Mouse (Mus musculus) midbrain, embryonic 10.5 days (tissue): ENCODE measurements around the gene Plekhh3. TPM values are rescaled to one million over a fixed set of nuclear protein-coding genes. Genes with fewer than 3 reads are reported as not detected.

ENCODE experiments used
- DNase-seq: peaks from one replicate; pipeline ENCODE4 v3.0.0-alpha.2; 2017; ENCODE audit warnings: low spot score
- H3K27ac ChIP-seq: fragments of 300-500 bp; sonication (generic); replicated peaks from 2 replicates; pipeline ENCODE4 v1.5.1; 2016; ENCODE audit warnings: mild to moderate bottlenecking
- H3K27me3 ChIP-seq: fragments of 300-500 bp; sonication (generic); 2 replicates; pipeline ENCODE4 v1.6.1; 2016; ENCODE audit warnings: low read depth, mild to moderate bottlenecking; ENCODE audit not compliant: poor library complexity, severe bottlenecking
- H3K36me3 ChIP-seq: fragments of 300-500 bp; sonication (generic); 2 replicates; pipeline ENCODE4 v1.6.1; 2016; ENCODE audit warnings: mild to moderate bottlenecking, moderate library complexity
- H3K4me1 ChIP-seq: fragments of 300-500 bp; sonication (generic); 2 replicates; pipeline ENCODE4 v1.6.1; 2016
- H3K4me3 ChIP-seq: fragments of 300-500 bp; sonication (generic); 2 replicates; pipeline ENCODE4 v1.5.1; 2016; ENCODE audit warnings: mild to moderate bottlenecking, moderate library complexity
- H3K9me3 ChIP-seq: fragments of 300-500 bp; sonication (generic); replicated peaks from 2 replicates; pipeline ENCODE4 v1.6.1; 2016; ENCODE audit warnings: mild to moderate bottlenecking
- WGBS: fragments of 180-500 bp; shearing (Covaris S2); methylation state at CpG from one replicate; pipeline ENCODE4 v1.1.7; 2016; 5-methylcytosine and 5-hydroxymethylcytosine counted together
- polyA plus RNA-seq: library from polyadenylated mRNA; unstranded; fragments of >200 nt; fragmentation: Nextera tagmentation; extraction: Ambion mirVana; gene quantifications from 2 replicates; pipeline ENCODE4 v1.2.1, GENCODE M21; 2016

Plekhh3 gene
- 4.5 and 5.6 TPM in 2 replicates for polyA plus RNA-seq

DNA sequence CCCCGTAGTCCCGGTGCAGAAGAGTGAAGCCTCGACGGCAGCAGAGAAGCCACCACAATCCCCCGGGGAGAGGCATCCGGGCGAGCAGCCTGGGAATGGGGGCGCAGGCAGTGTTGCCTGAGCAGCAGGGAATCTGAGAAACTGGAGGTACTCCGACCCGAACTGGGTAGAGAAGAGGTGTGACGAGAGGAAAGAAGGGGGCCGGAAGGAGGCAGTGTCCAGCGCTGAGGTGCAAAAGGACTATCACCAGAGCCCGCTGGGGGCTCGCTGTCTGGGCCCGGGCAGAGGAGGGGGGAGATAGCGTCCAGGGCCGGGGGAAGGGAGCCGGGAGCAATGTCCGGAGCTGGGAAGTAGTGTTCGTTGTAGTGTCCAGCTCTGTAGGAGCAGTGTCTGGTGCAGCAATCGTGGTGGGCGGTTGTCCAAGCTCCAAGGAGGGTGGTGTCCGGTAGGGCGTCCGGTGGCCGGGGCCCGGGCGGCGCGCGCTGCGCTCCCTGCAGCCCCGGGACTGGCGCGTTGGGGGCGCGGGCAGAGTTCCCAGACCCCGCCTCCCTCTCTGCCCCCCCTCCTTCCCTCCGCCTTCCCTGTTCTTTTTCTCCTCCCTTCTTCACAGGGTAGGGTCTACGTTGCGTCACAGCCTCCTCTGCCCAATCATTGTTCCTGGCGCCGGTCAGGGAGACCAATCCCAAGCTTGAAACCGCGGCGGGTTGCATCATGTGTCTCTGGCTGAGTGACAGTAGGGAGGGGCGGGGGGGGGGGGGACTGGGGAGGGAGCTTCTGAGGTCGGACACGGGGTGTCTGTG, at the start of gene Plekhh3:
Gene Plekhh3, minus strand, starts transcription at position 541 of the 800 bp plus-strand sequence.
- Histone ChIP-seq H3K9me3 (no peaks in the 10 kb centered on the region), H3K4me3 (peak within 1 kb of the TSS; percentile 62), H3K27me3 (peaks cover 91% of the 10 kb centered on the region), H3K36me3 (peaks cover 16% of the 10 kb centered on the region), H3K4me1 (peaks cover 68% of the 10 kb centered on the region), H3K27ac (peak within 1 kb of the TSS; percentile 79)
- DNase-seq, result peak; percentile 98
- WGBS, result under 1% methylated on average over 49 of the region's 50 CpGs

DNA sequence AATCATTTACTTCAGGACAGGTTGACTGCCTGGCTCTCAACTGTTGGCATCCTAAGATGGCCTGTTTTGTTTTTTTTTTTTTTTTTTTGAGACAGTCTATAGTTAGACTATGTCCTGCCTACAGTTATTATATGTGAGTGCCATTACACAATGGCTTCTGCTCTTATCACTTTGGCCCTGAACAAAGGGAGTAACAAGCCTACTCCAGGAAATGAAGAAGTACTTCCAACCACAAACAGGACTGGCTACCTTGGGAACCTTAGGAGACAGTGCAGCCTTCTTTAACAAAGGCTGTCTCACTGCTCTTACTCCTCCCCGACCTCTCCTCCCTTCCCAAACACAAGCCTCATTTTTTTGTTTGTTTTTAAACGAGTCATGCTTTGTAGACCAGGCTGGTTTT, 49.7 kb upstream of the Plekhh3 start:
- no peak overlapping the region for H3K27ac ChIP-seq
- no peaks in the 10 kb centered on the region for H3K36me3 ChIP-seq
- WGBS, result 71% methylated on average over 2 of the region's 2 CpGs
- no peaks in the 10 kb centered on the region for H3K9me3 ChIP-seq
- H3K27me3 ChIP-seq, result no peaks in the 10 kb centered on the region
- no peak overlapping the region for H3K4me3 ChIP-seq
- H3K4me1 ChIP-seq, result peaks cover 5% of the 10 kb centered on the region
- DNase-seq, result no peak

DNA sequence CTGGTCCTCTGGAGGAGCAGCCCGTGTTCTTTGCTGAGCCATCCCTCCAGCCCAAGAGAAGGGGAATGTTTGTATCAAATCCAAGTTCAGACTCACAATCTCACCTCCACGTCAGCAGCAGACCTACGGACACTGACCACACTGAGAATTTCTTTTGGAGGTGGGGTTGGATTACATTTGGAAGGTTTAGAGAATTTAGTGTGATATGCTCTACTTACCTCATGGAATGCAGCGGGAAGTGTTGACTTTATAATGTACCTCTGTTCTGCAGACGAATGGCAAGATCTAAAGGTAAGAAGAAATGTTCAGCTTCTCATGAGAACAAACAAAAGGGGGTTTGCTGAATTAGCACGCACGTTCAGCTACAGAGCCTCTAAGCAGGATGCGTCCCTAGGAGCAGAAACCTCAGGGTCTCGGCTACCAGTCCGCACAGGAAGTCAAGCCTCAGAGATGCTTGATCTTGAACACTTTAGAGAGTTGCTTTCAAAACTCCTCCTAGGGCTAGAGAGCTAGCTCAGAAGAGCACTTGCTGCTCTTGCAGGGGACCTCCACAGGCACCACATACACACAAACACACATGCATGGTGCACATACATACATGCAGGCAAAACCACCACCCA, 47.4 kb upstream of the Plekhh3 start:
- no peak overlapping the region for H3K27ac ChIP-seq
- H3K36me3 ChIP-seq, result peaks cover 17% of the 10 kb centered on the region
- no peak overlapping the region for H3K4me3 ChIP-seq
- no peak for DNase-seq
- H3K27me3 ChIP-seq, result no peaks in the 10 kb centered on the region
- no peaks in the 10 kb centered on the region for H3K9me3 ChIP-seq
- WGBS, result 88% methylated on average over 10 of the region's 10 CpGs
- H3K4me1 ChIP-seq, result no peaks in the 10 kb centered on the region

DNA sequence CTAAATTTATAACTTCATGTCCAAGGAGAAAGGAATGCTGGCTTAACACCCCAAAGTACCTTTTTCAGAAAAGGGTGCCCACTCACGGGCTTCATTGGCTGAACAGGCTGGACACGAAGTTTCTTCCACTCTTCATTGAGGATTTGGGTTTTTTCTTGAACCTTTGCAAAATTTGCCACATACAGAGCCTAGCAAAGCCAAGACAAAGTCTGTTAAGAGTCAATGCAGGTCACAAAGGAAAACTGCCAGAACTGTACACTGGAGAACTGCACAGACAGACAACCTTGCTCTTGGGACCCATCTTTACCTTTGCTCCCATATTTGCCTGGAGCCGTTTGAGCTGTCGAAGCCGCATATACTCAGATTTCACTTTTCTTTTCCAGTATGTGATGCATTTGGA, 45.8 kb upstream of the Plekhh3 start:
- H3K9me3 ChIP-seq, result no peaks in the 10 kb centered on the region
- no peaks in the 10 kb centered on the region for H3K4me1 ChIP-seq
- H3K27ac ChIP-seq, result no peak overlapping the region
- 91% methylated on average over 5 of the region's 5 CpGs for WGBS
- DNase-seq, result no peak
- H3K36me3 ChIP-seq, result peaks cover 28% of the 10 kb centered on the region
- H3K27me3 ChIP-seq, result no peaks in the 10 kb centered on the region
- no peak overlapping the region for H3K4me3 ChIP-seq

DNA sequence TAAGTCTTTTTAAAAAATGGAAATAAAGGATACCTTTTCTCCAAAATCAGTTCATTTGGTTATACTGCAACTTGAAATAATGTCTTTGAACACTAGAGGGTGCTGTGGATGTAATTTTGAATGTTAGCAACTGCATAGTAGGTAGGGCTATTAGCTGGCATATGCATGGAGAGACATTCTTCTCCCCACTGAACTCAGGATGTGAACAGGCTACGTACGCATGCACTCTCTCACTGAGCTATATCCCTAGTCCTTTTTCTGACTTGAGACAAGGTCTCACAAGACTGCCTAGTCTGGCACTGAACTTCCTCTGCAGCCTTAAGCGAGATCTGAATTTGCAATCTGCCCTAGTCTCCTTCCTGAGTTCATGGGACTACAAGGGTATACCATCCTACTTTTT, 40.8 kb upstream of the Plekhh3 start:
- Histone ChIP-seq H3K9me3 (no peaks in the 10 kb centered on the region), H3K36me3 (peaks cover 53% of the 10 kb centered on the region), H3K27me3 (no peaks in the 10 kb centered on the region), H3K4me1 (no peaks in the 10 kb centered on the region), H3K27ac (no peak overlapping the region), H3K4me3 (no peak overlapping the region)
- WGBS, result 61% methylated on average over 3 of the region's 3 CpGs
- DNase-seq, result peak; percentile 22

DNA sequence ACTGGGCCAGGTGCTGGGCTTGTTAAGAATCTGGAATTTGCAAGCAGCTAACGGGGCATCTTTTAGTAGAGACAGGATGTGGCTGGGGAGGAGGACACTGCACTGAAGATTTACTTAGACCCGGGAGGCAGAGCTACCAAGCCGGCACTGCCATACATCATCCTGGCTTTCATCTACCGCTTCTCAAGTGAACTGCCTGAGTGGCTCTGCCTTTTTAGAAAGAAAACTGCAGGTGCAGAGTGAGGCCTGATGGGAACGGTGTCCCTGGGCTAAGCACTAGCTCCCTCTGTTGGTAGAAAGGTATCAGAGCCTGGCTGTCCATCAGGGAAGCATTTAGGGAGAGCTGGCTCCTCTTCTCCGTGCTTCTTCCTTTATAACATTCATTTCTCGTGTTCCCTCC, 29.8 kb upstream of the Plekhh3 start:
- peak overlapping the region; percentile 38; the same call in 1 of the 2 replicates for H3K27ac ChIP-seq
- 36% methylated on average over 7 of the region's 7 CpGs for WGBS
- H3K36me3 ChIP-seq, result peaks cover 45% of the 10 kb centered on the region

DNA sequence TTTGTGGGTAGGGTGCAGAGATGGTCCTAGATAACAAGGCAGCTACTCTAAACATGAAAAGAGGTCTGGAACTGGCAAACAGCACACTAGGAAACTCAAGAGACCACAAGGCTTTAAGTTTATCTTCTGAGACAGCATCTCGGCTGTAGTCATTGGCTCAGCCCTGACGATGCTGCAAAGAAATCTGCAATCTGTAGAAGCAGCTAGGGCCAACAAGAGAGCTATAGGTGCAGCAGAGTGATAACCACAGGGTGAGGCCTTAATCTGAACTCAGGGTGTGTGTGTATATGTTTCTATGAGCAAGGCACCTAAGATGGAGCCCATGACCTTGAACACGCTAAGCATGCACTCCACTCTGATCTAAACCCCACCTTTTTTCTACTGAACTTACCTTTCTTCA, 28.4 kb upstream of the Plekhh3 start:
- no peak overlapping the region for H3K27ac ChIP-seq
- DNase-seq, result no peak
- whole genome bisulfite sequencing, result 96% methylated on average over 3 of the region's 3 CpGs
- H3K36me3 ChIP-seq, result peaks cover 48% of the 10 kb centered on the region
- no peaks in the 10 kb centered on the region for H3K27me3 ChIP-seq
- H3K9me3 ChIP-seq, result no peaks in the 10 kb centered on the region
- H3K4me3 ChIP-seq, result no peak overlapping the region
- H3K4me1 ChIP-seq, result peaks cover 4% of the 10 kb centered on the region; the same call in 1 of the 2 replicates

More for the DNA sequence above, 29.8 kb upstream of the Plekhh3 start:
- H3K27me3 ChIP-seq, result no peaks in the 10 kb centered on the region
- H3K9me3 ChIP-seq, result no peaks in the 10 kb centered on the region
- H3K4me3 ChIP-seq, result no peak overlapping the region
- no peak for DNase-seq
- H3K4me1 ChIP-seq, result peaks cover 4% of the 10 kb centered on the region; the same call in 1 of the 2 replicates

DNA sequence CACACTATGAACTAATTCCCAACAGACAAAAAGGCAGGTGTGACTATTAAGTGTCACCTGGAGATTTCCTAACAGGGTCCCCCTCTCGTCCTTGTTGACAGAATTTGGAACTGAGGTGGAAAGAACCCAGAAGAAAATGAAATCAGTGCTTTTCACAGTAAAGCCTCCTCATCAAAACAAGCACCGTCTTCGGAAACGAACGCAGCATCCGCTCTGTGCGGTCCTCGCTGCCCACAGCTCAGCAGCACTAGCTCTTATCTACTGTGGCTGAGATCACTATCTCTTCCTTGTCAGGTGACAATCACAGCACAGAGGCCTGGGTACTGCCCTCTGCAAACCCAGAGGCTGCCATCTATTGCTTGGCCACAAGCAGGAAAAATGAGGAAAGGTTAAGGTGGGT, 25.0 kb upstream of the Plekhh3 start:
- Histone ChIP-seq H3K4me1 (peaks cover 15% of the 10 kb centered on the region), H3K9me3 (no peaks in the 10 kb centered on the region), H3K27ac (no peak overlapping the region), H3K27me3 (no peaks in the 10 kb centered on the region), H3K4me3 (no peak overlapping the region), H3K36me3 (peaks cover 51% of the 10 kb centered on the region)
- WGBS, result 92% methylated on average over 8 of the region's 8 CpGs
- DNase-seq, result no peak

DNA sequence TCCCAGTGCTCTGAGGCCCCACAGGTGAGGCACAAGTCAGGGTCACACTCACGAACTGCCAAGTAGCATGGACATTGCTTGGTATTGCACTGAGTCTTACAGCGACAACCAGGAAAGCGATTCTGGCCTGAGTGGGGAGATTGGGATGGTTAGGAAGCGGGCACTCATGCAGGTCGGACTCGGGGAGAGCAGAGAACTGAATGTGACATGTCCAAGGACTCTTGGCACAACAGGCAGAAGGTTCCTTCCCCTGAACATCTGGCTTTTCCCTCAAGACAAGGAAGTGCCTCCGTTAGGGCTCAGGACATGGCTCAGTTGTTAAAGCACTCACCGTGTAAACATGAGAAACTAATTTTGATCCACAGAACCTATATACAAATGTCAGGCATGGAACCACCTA, 24.4 kb upstream of the Plekhh3 start:
- no peak for DNase-seq
- Histone ChIP-seq H3K4me1 (peaks cover 17% of the 10 kb centered on the region), H3K36me3 (peaks cover 49% of the 10 kb centered on the region), H3K27me3 (no peaks in the 10 kb centered on the region), H3K9me3 (no peaks in the 10 kb centered on the region), H3K4me3 (no peak overlapping the region), H3K27ac (no peak overlapping the region)
- WGBS, result 91% methylated on average over 8 of the region's 8 CpGs

DNA sequence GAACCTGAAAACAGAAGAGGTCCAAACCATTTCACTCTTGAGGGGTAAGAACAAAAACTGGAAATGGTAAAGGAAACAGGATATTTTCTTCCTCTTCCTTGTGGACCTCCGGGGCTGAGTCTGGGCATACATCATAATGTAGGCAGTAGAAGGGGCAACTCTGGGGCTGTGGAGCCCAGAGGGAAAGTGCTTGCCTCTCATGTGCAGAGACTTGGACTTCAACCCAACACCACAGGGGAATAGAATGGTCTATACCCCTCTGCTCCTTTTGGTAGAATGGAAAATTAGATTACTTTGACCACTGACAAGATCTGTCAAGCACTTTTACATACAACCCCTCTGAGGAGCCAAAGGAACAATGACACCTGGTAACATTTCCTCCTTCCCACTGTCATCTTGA, 23.9 kb upstream of the Plekhh3 start:
- peaks cover 46% of the 10 kb centered on the region for H3K36me3 ChIP-seq
- no peak for DNase-seq

DNA sequence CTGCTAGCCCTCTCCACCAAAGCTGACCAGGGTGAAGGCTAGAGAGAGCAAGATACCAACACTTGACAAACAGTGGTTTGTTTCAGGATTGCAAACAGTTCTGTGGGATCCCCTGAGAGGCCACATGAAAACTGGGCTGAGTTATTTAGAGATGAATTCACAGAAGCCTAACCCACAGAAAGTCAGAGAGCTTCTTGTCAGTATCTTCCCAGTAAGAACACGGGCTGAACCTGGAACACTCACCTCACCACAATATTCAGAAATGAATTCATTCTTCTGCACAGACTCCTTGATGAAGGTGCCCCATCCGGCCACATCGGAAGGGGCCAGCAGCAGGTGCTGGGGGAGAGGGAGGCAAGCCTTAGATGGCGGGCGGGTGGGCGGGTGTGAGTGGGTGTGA, 23.5 kb upstream of the Plekhh3 start:
- no peak for DNase-seq
- Histone ChIP-seq H3K9me3 (no peaks in the 10 kb centered on the region), H3K4me1 (peaks cover 26% of the 10 kb centered on the region), H3K27me3 (no peaks in the 10 kb centered on the region), H3K36me3 (peaks cover 41% of the 10 kb centered on the region), H3K27ac (no peak overlapping the region), H3K4me3 (no peak overlapping the region)
- WGBS, result 91% methylated on average over 6 of the region's 6 CpGs

More for the DNA sequence above, 23.9 kb upstream of the Plekhh3 start:
- no peak overlapping the region for H3K4me3 ChIP-seq
- H3K27ac ChIP-seq, result no peak overlapping the region
- WGBS, result 85% methylated on average over 1 of the region's 1 CpGs
- H3K27me3 ChIP-seq, result no peaks in the 10 kb centered on the region
- no peaks in the 10 kb centered on the region for H3K9me3 ChIP-seq
- peaks cover 22% of the 10 kb centered on the region for H3K4me1 ChIP-seq

DNA sequence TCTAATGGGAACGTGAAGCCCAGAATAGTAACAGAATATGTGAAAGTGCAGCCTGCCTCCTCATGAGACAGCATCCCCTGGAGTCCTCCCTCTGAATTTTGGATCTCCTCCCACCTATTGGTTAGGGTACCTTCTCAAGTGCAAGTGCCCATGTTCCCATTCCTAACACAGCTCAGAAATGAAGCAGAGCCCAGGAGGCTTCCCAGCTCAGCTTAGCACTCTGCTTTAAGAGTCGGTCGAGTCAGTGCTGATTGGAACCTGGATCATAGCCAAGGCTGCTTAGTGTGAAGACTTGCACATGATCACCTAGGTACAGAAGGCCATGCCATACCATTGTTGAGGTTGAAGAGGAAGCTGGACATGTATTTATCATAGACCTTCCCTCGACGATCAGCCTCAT, 23.0 kb upstream of the Plekhh3 start:
- H3K9me3 ChIP-seq, result no peaks in the 10 kb centered on the region
- no peaks in the 10 kb centered on the region for H3K27me3 ChIP-seq
- DNase-seq, result no peak
- H3K4me1 ChIP-seq, result peaks cover 31% of the 10 kb centered on the region
- H3K4me3 ChIP-seq, result no peak overlapping the region
- H3K27ac ChIP-seq, result no peak overlapping the region
- peaks cover 36% of the 10 kb centered on the region for H3K36me3 ChIP-seq
- WGBS, result 91% methylated on average over 5 of the region's 5 CpGs

DNA sequence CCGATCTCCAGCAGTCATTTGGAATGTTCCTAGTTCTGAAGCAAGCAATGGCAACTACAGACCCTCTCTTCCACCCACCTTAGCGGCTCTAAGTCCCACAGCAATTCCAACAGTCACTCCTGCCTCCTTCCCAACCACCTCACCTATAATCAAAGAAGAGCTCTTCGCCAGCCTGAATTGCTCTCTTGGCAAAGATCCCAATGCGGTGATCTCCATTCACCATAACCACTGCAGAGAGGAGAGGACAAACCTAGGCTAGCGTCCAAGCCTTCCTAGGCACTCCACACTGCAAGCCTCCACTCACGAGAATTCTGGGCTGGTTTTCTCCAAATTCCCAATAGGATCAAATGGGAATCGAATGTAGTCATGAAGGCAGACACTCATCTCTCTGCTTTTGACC, 21.9 kb upstream of the Plekhh3 start:
- no peak overlapping the region for H3K27ac ChIP-seq

More for the DNA sequence above, 21.9 kb upstream of the Plekhh3 start:
- Histone ChIP-seq H3K9me3 (no peaks in the 10 kb centered on the region), H3K4me1 (peaks cover 42% of the 10 kb centered on the region), H3K36me3 (peaks cover 25% of the 10 kb centered on the region), H3K4me3 (no peak overlapping the region), H3K27me3 (no peaks in the 10 kb centered on the region)
- 95% methylated on average over 7 of the region's 7 CpGs for WGBS
- no peak for DNase-seq
